ENCODE assay signal across 16 mouse cellular contexts in the genomic region with DNA sequence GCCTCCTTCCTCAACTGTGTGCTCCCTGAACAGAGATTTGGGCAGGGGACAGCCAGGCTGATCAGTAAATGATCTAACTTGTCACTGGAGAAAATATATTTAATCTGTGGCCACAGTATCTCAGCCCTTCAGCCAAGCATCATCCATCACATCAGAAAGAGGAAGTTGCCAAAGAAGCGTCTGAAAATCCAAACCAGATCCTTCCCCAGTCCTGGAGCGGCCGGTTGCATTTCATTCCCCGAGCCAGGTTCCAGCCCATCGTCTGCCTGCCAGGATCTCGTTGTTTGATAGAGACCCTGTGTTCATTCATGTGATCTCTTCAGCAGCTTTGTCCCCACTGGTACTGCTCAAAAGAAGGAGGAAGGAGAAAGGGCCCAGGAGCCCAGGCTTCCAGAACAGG. TPM values are rescaled to one million over a fixed set of nuclear protein-coding genes. Genes with fewer than 3 reads are reported as not detected.
DNase-seq lines count a peak whose midpoint lies in the region; ATAC-seq lines count a peak whose summit lies in the region.
"Had no signal": no experiment of that assay in that cellular context is flagged by ENCODE, and none has a peak within 500 bp of the region (broad histone marks: within the 10 kb centered on the region; RNA-seq: fewer than 3 reads in every experiment).

No protein-coding gene starts in this region.

- peaks cover 12% of the 10 kb centered on the region for H3K4me1 ChIP-seq in lung, embryonic 15.5 days

- intact Hi-C loops in gastrocnemius, postnatal 36 days (cut with DNase I), result no loop called here

- H3K36me3 ChIP-seq in lung, embryonic 15.5 days, result no peaks in the 10 kb centered on the region
- H3K36me3 ChIP-seq: embryonic facial prominence, embryonic 15.5 days; hindbrain, embryonic 10.5 days; midbrain, embryonic 15.5 days had no signal

- ATAC-seq in lung, embryonic 15.5 days (ENCODE audit: borderline replicate concordance, extremely low read depth, low FRiP score, low TSS enrichment), result peak; percentile 46; the same call in 1 of the 2 replicates
- peak; percentile 60; the same call in 1 of the 2 replicates for ATAC-seq in granulocyte monocyte progenitor cell, adult 5-6 weeks (replicated peaks; ENCODE audit: poor library complexity, severe bottlenecking)
- 0 out of 2 replicates have a peak, but pooled peaks have one; percentile 38 for ATAC-seq in megakaryocyte progenitor cell, adult 5-6 weeks (replicated peaks; ENCODE audit: poor library complexity)
- ATAC-seq: midbrain, embryonic 15.5 days had no signal

- peak; percentile 24 for DNase-seq in gastrocnemius, adult 18-20 months (ENCODE audit: low spot score)
- no peak for DNase-seq in gastrocnemius, postnatal 36 days
- no peak for DNase-seq in lung, postnatal 25 days (ENCODE audit: low spot score)
- no peak for DNase-seq in heart, adult 9 months (ENCODE audit: low spot score in 2 of 2)
- no peak for DNase-seq in Muller cell, postnatal 12 days (ENCODE audit: inconsistent ontology term)
- DNase-seq: cerebellum, adult 2 months; kidney, adult 8-10 months; thymus, adult 18-20 months had no signal

- no peak overlapping the region for H3K4me3 ChIP-seq in lung, embryonic 15.5 days
- H3K4me3 ChIP-seq: embryonic facial prominence, embryonic 15.5 days; hindbrain, embryonic 10.5 days; megakaryocyte, embryonic 14.5 days; midbrain, embryonic 15.5 days had no signal

- no peaks in the 10 kb centered on the region for H3K27me3 ChIP-seq in lung, embryonic 15.5 days
- H3K27me3 ChIP-seq: embryonic facial prominence, embryonic 15.5 days; megakaryocyte, embryonic 14.5 days had no signal

- no peak overlapping the region for H3K9ac ChIP-seq in lung, embryonic 15.5 days
- H3K9ac ChIP-seq: embryonic facial prominence, embryonic 15.5 days; midbrain, embryonic 15.5 days had no signal

- H3K27ac ChIP-seq in lung, embryonic 15.5 days, result peak overlapping the region; percentile 1; the same call in 1 of the 2 replicates
- H3K27ac ChIP-seq: embryonic facial prominence, embryonic 15.5 days; hindbrain, embryonic 10.5 days; midbrain, embryonic 15.5 days had no signal

- WGBS in lung, embryonic 15.5 days, result 40% methylated on average over 6 of the region's 6 CpGs

- H3K9me3 ChIP-seq in lung, embryonic 15.5 days, result no peaks in the 10 kb centered on the region
- H3K9me3 ChIP-seq: embryonic facial prominence, embryonic 15.5 days; hindbrain, embryonic 10.5 days; megakaryocyte, embryonic 14.5 days; midbrain, embryonic 15.5 days had no signal

- H3K4me2 ChIP-seq in lung, embryonic 15.5 days, result no peak overlapping the region
- H3K4me2 ChIP-seq: embryonic facial prominence, embryonic 15.5 days; liver, embryonic 11.5 days; midbrain, embryonic 15.5 days had no signal

RNA-seq across cellular contexts. Expression of gene Tsen2, which starts 58.8 kb away (rescaled TPM):
- 1 to 10 TPM; 5.1 to 7.4 TPM for total RNA-seq in gastrocnemius, adult 18-20 months (2021)
- total RNA-seq in gastrocnemius, postnatal 36 days (2021), result 1 to 10 TPM; 5.0 to 5.9 TPM
- polyA plus RNA-seq in lung, embryonic 15.5 days (2015; fragmentation: Nextera tagmentation; extraction: Ambion mirVana), result 27.9 and 29.1 TPM in 2 replicates
- 9.4 and 16.0 TPM in 2 replicates for total RNA-seq in granulocyte monocyte progenitor cell, adult 5-6 weeks (2014; fragmentation: Nextera tagmentation)
- total RNA-seq in granulocyte monocyte progenitor cell, adult 5-6 weeks (2017), result 23.1 and 24.3 TPM in 2 replicates
- total RNA-seq in megakaryocyte progenitor cell, adult 5-6 weeks (2015), result 12.9 and 15.2 TPM in 2 replicates
- 12.3 and 25.9 TPM in 2 replicates for total RNA-seq in megakaryocyte progenitor cell, adult 5-6 weeks (2017)
